Mouse (Mus musculus) left cerebral cortex, postnatal 25 days (tissue): ENCODE data around the gene Wasf1. TPM values are rescaled to one million over a fixed set of nuclear protein-coding genes. Genes with fewer than 3 reads are reported as not detected.

Experiments used
- DNase-seq, 2 experiments: peaks; one replicate each; pipeline ENCODE4 v3.0.0; 2022; ENCODE audit warnings: low spot score in 2 of 2, mixed read lengths in 1 of 2
- intact Hi-C: fragments of 180-260 bp; cut with DNase I; formaldehyde crosslinking; loops from one replicate; pipeline ENCODE4 v1.15.1; 2025
- total RNA-seq, 2 experiments: library from RNA; stranded (reverse); gene quantifications; 2 replicates each; pipeline ENCODE4 v1.2.3; 2021

Gene Wasf1
- total RNA-seq, 2 experiments from 2014 or later, result 286 to 288 TPM

- intact Hi-C loops, result no loop called here
- DNase-seq, result no peak
Measured at GRCm38 (mm10) chr10:40962008-40962407, 78.7 kb downstream of the Wasf1 start.

- intact Hi-C loops, result no loop called here
Measured at GRCm38 (mm10) chr10:40964546-40964945, 81.3 kb downstream of the Wasf1 start.

GRCm38 (mm10) chr10:40968551-40968950 lies 85.3 kb downstream of the Wasf1 start:
- DNase-seq, result no peak
- intact Hi-C loops, result no loop called here

More at GRCm38 (mm10) chr10:40964546-40964945, 81.3 kb downstream of the Wasf1 start:
- peak in 1 of 2 experiments; percentile 88 for DNase-seq

- DNase-seq, result peak in 1 of 2 experiments; percentile 43
- intact Hi-C loops, result loop anchor here (5.0 kb wide), 2 partner anchors 87 to 317 kb away; partner anchors contain the start of genes Cdc40 and Wasf1
Measured at GRCm38 (mm10) chr10:40969372-40970033, 86.2 kb downstream of the Wasf1 start.

GRCm38 (mm10) chr10:40970601-40971245 lies 87.4 kb downstream of the Wasf1 start:
- peak; percentile 47 to 76 for DNase-seq
- intact Hi-C loops, result loop anchor here (5.0 kb wide), 2 partner anchors 88 to 318 kb away; partner anchors contain the start of genes Cdc40 and Wasf1

GRCm38 (mm10) chr10:40971256-40971655 lies 88.0 kb downstream of the Wasf1 start:
- intact Hi-C loops, result loop anchor here (5.0 kb wide), 2 partner anchors 89 to 319 kb away; partner anchors contain the start of genes Cdc40 and Wasf1
- peak; percentile 49 to 80 for DNase-seq

GRCm38 (mm10) chr10:40983761-40984160 lies 100.5 kb downstream of the Wasf1 start:
- intact Hi-C loops, result no loop called here
- DNase-seq, result no peak

DNA sequence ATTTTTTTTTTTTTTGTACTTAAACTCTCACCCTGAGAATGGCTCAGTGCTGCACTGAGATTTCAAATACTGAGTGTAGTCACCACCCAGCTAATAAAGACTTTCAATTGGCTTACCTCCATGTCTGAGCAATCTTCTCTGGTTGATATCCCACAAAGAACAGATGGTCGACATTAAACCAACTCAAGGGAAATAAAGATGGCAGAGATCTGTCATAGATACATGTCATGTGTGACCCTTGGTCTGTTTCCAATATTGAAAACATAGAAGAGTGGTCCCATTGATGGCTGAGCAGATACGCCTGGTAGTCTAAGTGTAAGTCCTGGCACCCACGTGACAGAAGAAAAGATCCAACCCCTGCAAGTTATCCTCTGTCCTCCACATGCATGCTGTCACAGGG lies 101.3 kb downstream of the Wasf1 start:
- intact Hi-C loops, result no loop called here

DNA sequence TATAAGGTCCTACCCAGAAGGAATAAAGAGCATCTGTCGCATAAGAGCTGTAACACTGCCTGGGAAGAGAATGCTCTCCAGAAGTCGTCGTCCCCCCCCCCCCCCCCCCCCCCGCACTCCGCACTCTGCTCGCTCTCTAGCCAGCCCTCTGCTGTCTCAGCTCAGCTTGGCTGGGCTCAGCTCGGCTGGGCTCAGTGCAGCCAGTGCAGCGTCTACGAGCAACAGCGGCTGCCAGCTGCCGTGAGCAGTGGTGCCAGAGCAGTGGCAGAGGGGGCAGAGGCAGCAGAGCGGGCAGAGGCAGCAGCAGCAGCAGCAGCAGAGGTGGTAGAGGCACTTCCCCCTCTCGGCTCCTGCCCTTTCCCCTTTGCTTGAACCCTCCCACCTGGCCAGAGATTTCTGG lies 102.1 kb downstream of the Wasf1 start:
- intact Hi-C loops, result no loop called here
- DNase-seq, result no peak

More for the DNA sequence above, 101.3 kb downstream of the Wasf1 start:
- no peak for DNase-seq

Other genes with a start within 250 kb of the Wasf1 start
- gene Mettl24, start 200.2 kb upstream of the Wasf1 start, total RNA-seq, result 1 to 10 TPM; 2.1 to 2.2 TPM
- gene Cdc40, start 164 bp upstream of the Wasf1 start, total RNA-seq, result 10 to 100 TPM; 42.9 to 48.6 TPM
- 10 to 100 TPM in 1 of 2 experiments, 1 to 10 TPM in 1; 4.3 to 14.2 TPM for gene Gpr6, start 188.8 kb downstream of the Wasf1 start, total RNA-seq